Mouse (Mus musculus): ENCODE data around the gene Tecr. TPM values are rescaled to one million over a fixed set of nuclear protein-coding genes. Genes with fewer than 3 reads are reported as not detected.
"Not testable (repeated sequence)": the region's sequence is repeated elsewhere in the genome, so short reads cannot be mapped to it uniquely, and the experiment has no call there.

Gene Tecr
- polyA plus RNA-seq, 1 experiment from 2014 or later: 1,130 TPM

- H3K27ac ChIP-seq (replicated peaks): peak overlapping the region; percentile 55; the same call in 1 of the 2 replicates
- no peak for ATAC-seq (ENCODE audit: low read depth)
- 0 out of 2 replicates have a peak overlapping the region, but pooled peaks have one; percentile 23 for H3K9ac ChIP-seq
- peaks cover 10% of the 10 kb centered on the region for H3K36me3 ChIP-seq
- H3K4me2 ChIP-seq: no peak overlapping the region
- no peaks in the 10 kb centered on the region for H3K9me3 ChIP-seq
- no peak overlapping the region for H3K4me3 ChIP-seq
- 73% methylated on average over 17 of the region's 17 CpGs for WGBS
- no peaks in the 10 kb centered on the region for H3K27me3 ChIP-seq
- H3K4me1 ChIP-seq (replicated peaks): peaks cover 90% of the 10 kb centered on the region
These were observed 29.4 kb downstream of the Tecr start for GRCm38 (mm10) chr8:83578131-83579055.

GRCm38 (mm10) chr8:83577384-83577791, 30.4 kb downstream of the Tecr start:
- ATAC-seq (ENCODE audit: low read depth): no peak

GRCm38 (mm10) chr8:83576921-83577320, 30.9 kb downstream of the Tecr start:
- ATAC-seq (ENCODE audit: low read depth): no peak
- Histone ChIP-seq H3K9me3 (no peaks in the 10 kb centered on the region), H3K9ac (no peak overlapping the region), H3K36me3 (peaks cover 24% of the 10 kb centered on the region), H3K4me1 (replicated peaks) (peaks cover 76% of the 10 kb centered on the region), H3K4me3 (no peak overlapping the region), H3K27me3 (no peaks in the 10 kb centered on the region), H3K27ac (replicated peaks) (no peak overlapping the region), H3K4me2 (no peak overlapping the region)
- WGBS: 81% methylated on average over 4 of the region's 4 CpGs

More at GRCm38 (mm10) chr8:83577384-83577791, 30.4 kb downstream of the Tecr start:
- WGBS: 62% methylated on average over 9 of the region's 9 CpGs
- Histone ChIP-seq H3K9ac (peak overlapping the region; percentile 41), H3K4me1 (replicated peaks) (peaks cover 81% of the 10 kb centered on the region), H3K4me2 (no peak overlapping the region), H3K36me3 (peaks cover 20% of the 10 kb centered on the region), H3K9me3 (no peaks in the 10 kb centered on the region), H3K27me3 (no peaks in the 10 kb centered on the region), H3K27ac (replicated peaks) (0 out of 2 replicates have a peak overlapping the region, but pooled peaks have one; percentile 9), H3K4me3 (no peak overlapping the region)

- Histone ChIP-seq H3K36me3 (peaks cover 29% of the 10 kb centered on the region), H3K4me3 (no peak overlapping the region), H3K9me3 (no peaks in the 10 kb centered on the region), H3K9ac (no peak overlapping the region), H3K4me1 (replicated peaks) (peaks cover 72% of the 10 kb centered on the region), H3K27ac (replicated peaks) (no peak overlapping the region), H3K27me3 (no peaks in the 10 kb centered on the region), H3K4me2 (no peak overlapping the region)
- WGBS: 71% methylated on average over 3 of the region's 4 CpGs
- no peak for ATAC-seq (ENCODE audit: low read depth)
These were observed 31.3 kb downstream of the Tecr start for GRCm38 (mm10) chr8:83576516-83576895.

GRCm38 (mm10) chr8:83575561-83576515, 31.9 kb downstream of the Tecr start:
- H3K4me2 ChIP-seq: no peak overlapping the region
- WGBS: 80% methylated on average over 17 of the region's 17 CpGs
- no peak overlapping the region for H3K4me3 ChIP-seq
- H3K27me3 ChIP-seq: no peaks in the 10 kb centered on the region
- H3K27ac ChIP-seq (replicated peaks): no peak overlapping the region
- H3K9me3 ChIP-seq: no peaks in the 10 kb centered on the region
- no peak for ATAC-seq (ENCODE audit: low read depth)
- peaks cover 35% of the 10 kb centered on the region for H3K36me3 ChIP-seq
- 0 out of 2 replicates have a peak overlapping the region, but pooled peaks have one; percentile 13 for H3K9ac ChIP-seq
- H3K4me1 ChIP-seq (replicated peaks): peaks cover 65% of the 10 kb centered on the region

- Histone ChIP-seq H3K4me3 (no peak overlapping the region), H3K4me2 (no peak overlapping the region), H3K27me3 (no peaks in the 10 kb centered on the region), H3K9ac (no peak overlapping the region), H3K9me3 (no peaks in the 10 kb centered on the region), H3K4me1 (replicated peaks) (peaks cover 54% of the 10 kb centered on the region), H3K36me3 (peaks cover 46% of the 10 kb centered on the region), H3K27ac (replicated peaks) (no peak overlapping the region)
- no peak for ATAC-seq (ENCODE audit: low read depth)
- WGBS: 85% methylated on average over 15 of the region's 15 CpGs
These were observed 33.0 kb downstream of the Tecr start for GRCm38 (mm10) chr8:83574631-83575315.

GRCm38 (mm10) chr8:83573140-83573875, 34.5 kb downstream of the Tecr start:
- H3K36me3 ChIP-seq: peaks cover 47% of the 10 kb centered on the region
- no peaks in the 10 kb centered on the region for H3K27me3 ChIP-seq
- WGBS: 88% methylated on average over 18 of the region's 18 CpGs
- H3K4me2 ChIP-seq: no peak overlapping the region
- no peak for ATAC-seq (ENCODE audit: low read depth)
- no peak overlapping the region for H3K4me3 ChIP-seq
- H3K9ac ChIP-seq: no peak overlapping the region
- H3K4me1 ChIP-seq (replicated peaks): peaks cover 50% of the 10 kb centered on the region
- no peaks in the 10 kb centered on the region for H3K9me3 ChIP-seq
- no peak overlapping the region for H3K27ac ChIP-seq (replicated peaks)

- H3K4me1 ChIP-seq (replicated peaks): peaks cover 52% of the 10 kb centered on the region
- no peak overlapping the region for H3K9ac ChIP-seq
- H3K4me2 ChIP-seq: no peak overlapping the region
- H3K4me3 ChIP-seq: no peak overlapping the region
- H3K27me3 ChIP-seq: no peaks in the 10 kb centered on the region
- ATAC-seq (ENCODE audit: low read depth): no peak
- no peaks in the 10 kb centered on the region for H3K9me3 ChIP-seq
- 92% methylated on average over 5 of the region's 5 CpGs for WGBS
- no peak overlapping the region for H3K27ac ChIP-seq (replicated peaks)
- H3K36me3 ChIP-seq: peaks cover 47% of the 10 kb centered on the region
These were observed 35.4 kb downstream of the Tecr start for GRCm38 (mm10) chr8:83572246-83572812.

- no peak overlapping the region for H3K4me3 ChIP-seq
- H3K4me2 ChIP-seq: no peak overlapping the region
- H3K36me3 ChIP-seq: peaks cover 47% of the 10 kb centered on the region
- no peaks in the 10 kb centered on the region for H3K27me3 ChIP-seq
- H3K4me1 ChIP-seq (replicated peaks): peaks cover 49% of the 10 kb centered on the region
- H3K9ac ChIP-seq: no peak overlapping the region
- no peak overlapping the region for H3K27ac ChIP-seq (replicated peaks)
- 90% methylated on average over 10 of the region's 10 CpGs for WGBS
- no peak for ATAC-seq (ENCODE audit: low read depth)
- no peaks in the 10 kb centered on the region for H3K9me3 ChIP-seq
These were observed 36.0 kb downstream of the Tecr start for GRCm38 (mm10) chr8:83571791-83572190.

GRCm38 (mm10) chr8:83571001-83571340, 36.8 kb downstream of the Tecr start:
- ATAC-seq (ENCODE audit: low read depth); H3K9me3 ChIP-seq; H3K4me2 ChIP-seq; H3K4me3 ChIP-seq; H3K9ac ChIP-seq; H3K27me3 ChIP-seq; H3K27ac ChIP-seq (replicated peaks): not testable (repeated sequence)
- Histone ChIP-seq H3K4me1 (replicated peaks) (peaks cover 41% of the 10 kb centered on the region), H3K36me3 (peaks cover 47% of the 10 kb centered on the region)
- WGBS: 96% methylated on average over 7 of the region's 7 CpGs
